Mouse (Mus musculus) liver, postnatal 0 days (tissue): ENCODE results near the gene Alpl. TPM values are rescaled to one million over a fixed set of nuclear protein-coding genes. Genes with fewer than 3 reads are reported as not detected.

Source experiments
- ATAC-seq: fragments of 200-750 bp; cut with Nextera tagmentation; 2 replicates; pipeline ENCODE4 v1.8.0; 2017; ENCODE audit warnings: mild to moderate bottlenecking, moderate library complexity
- DNase-seq: peaks from one replicate; pipeline ENCODE4 v3.0.0-alpha.2; 2016
- H3K27ac ChIP-seq: fragments of 300-500 bp; sonication (generic); 2 replicates; pipeline ENCODE4 v1.5.1; 2014; ENCODE audit warnings: antibody characterized with exemption, moderate library complexity, mild to moderate bottlenecking, low read depth
- H3K27me3 ChIP-seq: fragments of 300-500 bp; sonication (generic); 2 replicates; pipeline ENCODE4 v1.6.1; 2014; ENCODE audit warnings: low read length, control low read depth, mixed read lengths; ENCODE audit not compliant: insufficient read depth
- H3K36me3 ChIP-seq: fragments of 300-500 bp; sonication (generic); replicated peaks from 2 replicates; pipeline ENCODE4 v1.6.1; 2014; ENCODE audit warnings: mild to moderate bottlenecking, control low read depth, low read length, moderate library complexity, mixed read lengths; ENCODE audit not compliant: insufficient read depth
- H3K4me1 ChIP-seq: fragments of 300-500 bp; sonication (generic); 2 replicates; pipeline ENCODE4 v1.6.1; 2014; ENCODE audit warnings: antibody characterized with exemption, mild to moderate bottlenecking, control low read depth; ENCODE audit not compliant: insufficient read depth
- H3K4me2 ChIP-seq: fragments of 300-500 bp; sonication (generic); 2 replicates; pipeline ENCODE4 v1.6.1; 2014; ENCODE audit warnings: low read depth, mild to moderate bottlenecking, low read length, moderate library complexity, mixed read lengths
- H3K4me3 ChIP-seq: fragments of 300-500 bp; sonication (generic); 2 replicates; pipeline ENCODE4 v1.5.1; 2014; ENCODE audit warnings: low read depth, low read length
- H3K9ac ChIP-seq: fragments of 300-500 bp; sonication (generic); replicated peaks from 2 replicates; pipeline ENCODE4 v1.6.1; 2014; ENCODE audit warnings: mild to moderate bottlenecking, moderate library complexity
- H3K9me3 ChIP-seq: fragments of 300-500 bp; sonication (generic); 2 replicates; pipeline ENCODE4 v1.6.1; 2016; ENCODE audit warnings: mild to moderate bottlenecking, control low read depth, low read length, mixed read lengths
- CTCF ChIP-seq: sonication (generic); IDR thresholded peaks from 2 replicates; pipeline ENCODE4 v1.5.1; 2016; ENCODE audit warnings: antibody characterized with exemption, low read depth
- EP300 ChIP-seq: IDR thresholded peaks from 2 replicates; pipeline ENCODE4 v1.6.1; 2016; ENCODE audit warnings: antibody characterized with exemption, low read depth, mild to moderate bottlenecking
- WGBS: fragments of 180-500 bp; shearing (Covaris S2); extraction: QIAGEN DNeasy Blood & Tissue Kit; methylation state at CpG from one replicate; pipeline ENCODE4 v1.1.7; 2014; ENCODE audit not compliant: insufficient replicate concordance; 5-methylcytosine and 5-hydroxymethylcytosine counted together
- polyA plus RNA-seq: library from polyadenylated mRNA; unstranded; fragments of >200 nt; fragmentation: Nextera tagmentation; extraction: Ambion mirVana; gene quantifications from 2 replicates; pipeline ENCODE4 v1.2.1, GENCODE M21; 2015

Gene Alpl
- polyA plus RNA-seq, 1 experiment from 2014 or later = 18.7 TPM

DNA sequence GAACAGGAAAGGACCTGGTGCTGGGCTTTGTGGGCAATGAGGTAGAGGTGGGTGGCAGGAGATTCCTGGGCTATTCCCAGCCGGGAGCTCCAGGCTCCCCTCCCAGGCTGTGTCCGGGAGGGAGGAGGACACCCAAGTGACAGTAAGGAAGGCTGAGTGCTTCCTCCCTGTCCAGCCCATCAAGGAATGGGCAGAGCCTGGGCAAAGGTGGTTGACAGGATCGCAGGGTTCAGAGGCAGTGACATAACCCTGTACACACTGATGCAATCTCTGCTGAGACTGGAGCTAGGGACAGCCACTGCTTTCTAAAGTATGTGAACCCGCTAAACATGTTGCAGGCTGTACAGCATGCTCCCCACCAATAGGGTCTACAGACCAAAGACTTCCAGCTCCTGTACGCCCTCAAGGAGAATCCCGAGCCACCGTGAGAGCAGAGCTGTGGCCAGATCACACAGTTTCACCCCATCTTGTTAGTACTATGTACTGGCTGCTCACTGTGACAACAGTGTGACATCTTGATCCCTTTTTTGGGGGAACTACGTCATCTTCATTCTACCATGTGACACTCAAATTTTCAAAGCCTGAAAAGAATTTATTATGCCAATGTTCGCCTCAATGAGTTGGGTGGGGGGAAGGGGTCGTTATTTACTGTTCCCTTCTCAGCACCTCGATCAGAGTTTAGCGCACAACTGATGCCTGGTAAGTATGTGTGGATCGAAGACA, 1.8 kb downstream of the Alpl start:
- H3K36me3 ChIP-seq = no peaks in the 10 kb centered on the region
- H3K27ac ChIP-seq = peak overlapping the region; percentile 76
- TF ChIP-seq EP300 = peak; percentile 41; the same call in 1 of the 2 replicates
- TF ChIP-seq CTCF = no peak
- peak; percentile 88 for ATAC-seq
- peaks cover 8% of the 10 kb centered on the region; the same call in 1 of the 2 replicates for H3K4me1 ChIP-seq
- H3K9ac ChIP-seq = peak overlapping the region; percentile 51
- no peak overlapping the region; the same call in 1 of the 2 replicates for H3K4me3 ChIP-seq
- H3K27me3 ChIP-seq = peaks cover 22% of the 10 kb centered on the region
- no peaks in the 10 kb centered on the region for H3K9me3 ChIP-seq
- WGBS = 68% methylated on average over 13 of the region's 13 CpGs
- DNase-seq = peak; percentile 51
- H3K4me2 ChIP-seq = peak overlapping the region; percentile 54

DNA sequence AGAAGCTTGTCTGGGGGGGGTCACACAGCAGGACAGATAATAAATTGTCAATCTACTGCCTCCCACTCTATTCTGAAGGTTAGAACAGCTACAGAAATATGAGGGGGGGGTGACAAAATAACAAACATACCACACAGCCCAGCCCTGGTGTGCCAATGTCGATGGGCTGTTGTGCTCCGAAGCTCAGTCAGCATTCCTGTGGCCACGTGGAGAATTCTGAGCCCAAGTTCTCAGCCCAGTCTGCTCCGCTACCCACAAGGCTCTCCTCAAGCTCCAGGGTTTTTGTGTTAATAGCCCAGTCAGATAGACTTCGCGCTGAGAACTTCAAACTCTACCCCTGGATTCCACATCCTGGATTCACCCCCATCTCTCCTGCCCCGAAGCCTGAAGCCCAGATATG, 2.6 kb downstream of the Alpl start:
- Histone ChIP-seq H3K36me3 (no peaks in the 10 kb centered on the region), H3K4me2 (peak overlapping the region; percentile 54), H3K4me1 (peaks cover 8% of the 10 kb centered on the region; the same call in 1 of the 2 replicates), H3K9ac (peak overlapping the region; percentile 51; the same call in 1 of the 2 replicates), H3K4me3 (no peak overlapping the region; the same call in 1 of the 2 replicates), H3K9me3 (no peaks in the 10 kb centered on the region), H3K27me3 (peaks cover 22% of the 10 kb centered on the region), H3K27ac (peak overlapping the region; percentile 76)
- 76% methylated on average over 7 of the region's 7 CpGs for WGBS
- ATAC-seq (peak; percentile 1; the same call in 1 of the 2 replicates), DNase-seq (no peak)
- TF ChIP-seq EP300 = no peak
- TF ChIP-seq CTCF = no peak

DNA sequence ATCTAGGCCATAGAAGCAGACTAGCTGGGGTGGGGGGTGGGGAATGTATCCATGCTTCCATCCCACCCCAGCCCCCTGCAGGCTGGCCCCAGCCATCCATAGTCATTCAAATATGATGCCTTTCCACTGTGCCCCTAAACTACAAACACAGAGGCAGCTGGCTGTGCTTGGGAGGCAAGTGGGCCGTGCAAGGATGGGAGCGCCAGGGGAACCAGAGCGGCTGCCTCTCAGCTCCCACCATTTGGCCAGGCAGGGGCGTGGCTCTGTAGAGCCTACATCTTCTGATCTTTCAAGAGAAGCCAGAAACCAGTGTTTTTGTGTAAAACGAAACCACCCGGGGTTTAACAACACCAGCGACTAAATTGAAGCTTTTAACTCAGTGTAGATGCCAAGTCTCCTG, 4.7 kb downstream of the Alpl start:
- Histone ChIP-seq H3K4me1 (peaks cover 8% of the 10 kb centered on the region; the same call in 1 of the 2 replicates), H3K9ac (no peak overlapping the region), H3K36me3 (no peaks in the 10 kb centered on the region), H3K27me3 (peaks cover 8% of the 10 kb centered on the region), H3K9me3 (no peaks in the 10 kb centered on the region), H3K27ac (no peak overlapping the region), H3K4me2 (no peak overlapping the region), H3K4me3 (no peak overlapping the region)
- no peak for TF ChIP-seq EP300
- no peak for TF ChIP-seq CTCF
- DNase-seq = no peak
- 39% methylated on average over 7 of the region's 7 CpGs for WGBS
- no peak for ATAC-seq

DNA sequence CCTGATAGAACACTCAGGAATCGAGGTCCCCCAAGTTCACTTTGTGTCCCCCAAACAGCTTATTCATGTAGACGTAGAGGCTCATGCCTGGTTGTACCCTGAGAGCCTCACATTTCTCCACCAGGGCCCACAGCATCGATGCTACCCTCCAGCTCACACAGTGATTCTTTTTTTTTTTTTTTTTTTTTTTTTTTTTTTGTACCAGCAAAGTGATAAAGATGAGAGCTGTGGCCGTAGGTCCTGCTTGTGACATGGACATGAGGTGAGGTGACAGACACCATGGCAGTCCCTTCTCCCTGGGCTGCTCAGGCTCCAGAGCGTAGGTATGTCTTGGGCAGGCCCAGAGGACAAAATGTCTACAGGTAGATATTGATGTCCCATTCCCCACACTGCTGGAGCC, 5.2 kb downstream of the Alpl start:
- peaks cover 6% of the 10 kb centered on the region for H3K27me3 ChIP-seq
- WGBS = 75% methylated on average over 5 of the region's 5 CpGs

DNA sequence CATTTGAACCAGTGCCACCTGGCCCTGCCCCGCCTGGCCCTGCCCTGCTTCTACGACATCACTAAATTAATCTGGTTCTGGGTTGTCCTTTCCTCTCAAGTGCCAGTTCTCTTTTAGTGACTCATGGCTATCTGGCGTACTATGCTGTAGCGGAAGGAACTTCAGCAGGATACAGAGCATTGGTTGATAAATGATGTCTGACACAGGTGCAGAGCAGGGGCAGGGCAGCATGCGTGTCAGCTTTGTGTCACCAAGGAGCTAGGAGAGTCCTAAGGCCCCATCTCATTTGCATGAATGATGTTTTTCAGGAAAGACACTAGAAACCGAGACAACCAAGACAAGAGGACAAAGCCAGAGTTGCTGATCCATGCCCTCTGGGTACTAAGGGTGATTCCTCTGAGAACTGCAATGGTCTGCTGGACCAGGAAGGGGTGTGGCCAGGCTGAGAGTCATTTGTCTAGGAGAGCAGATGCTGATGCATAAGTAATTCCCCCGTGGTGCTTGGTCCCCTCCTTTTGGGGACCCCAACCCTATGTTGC, 7.6 kb downstream of the Alpl start:
- H3K4me2 ChIP-seq = no peak overlapping the region
- WGBS = 64% methylated on average over 7 of the region's 7 CpGs
- no peaks in the 10 kb centered on the region for H3K9me3 ChIP-seq
- H3K4me3 ChIP-seq = no peak overlapping the region
- peak overlapping the region; percentile 58 for H3K27ac ChIP-seq
- H3K9ac ChIP-seq = no peak overlapping the region
- H3K36me3 ChIP-seq = no peaks in the 10 kb centered on the region
- no peaks in the 10 kb centered on the region for H3K27me3 ChIP-seq
- peaks cover 8% of the 10 kb centered on the region for H3K4me1 ChIP-seq
- ATAC-seq (peak; percentile 68), DNase-seq (no peak)
- no peak for TF ChIP-seq CTCF
- TF ChIP-seq EP300 = no peak; the same call in 1 of the 2 replicates

More for the DNA sequence above, 5.2 kb downstream of the Alpl start:
- Histone ChIP-seq H3K9ac (no peak overlapping the region), H3K27ac (0 out of 2 replicates have a peak overlapping the region, but pooled peaks have one; percentile 11), H3K4me3 (no peak overlapping the region), H3K4me2 (no peak overlapping the region), H3K9me3 (no peaks in the 10 kb centered on the region), H3K36me3 (no peaks in the 10 kb centered on the region), H3K4me1 (peaks cover 8% of the 10 kb centered on the region; the same call in 1 of the 2 replicates)
- TF ChIP-seq EP300 (no peak), CTCF (no peak)
- ATAC-seq (no peak), DNase-seq (no peak)

DNA sequence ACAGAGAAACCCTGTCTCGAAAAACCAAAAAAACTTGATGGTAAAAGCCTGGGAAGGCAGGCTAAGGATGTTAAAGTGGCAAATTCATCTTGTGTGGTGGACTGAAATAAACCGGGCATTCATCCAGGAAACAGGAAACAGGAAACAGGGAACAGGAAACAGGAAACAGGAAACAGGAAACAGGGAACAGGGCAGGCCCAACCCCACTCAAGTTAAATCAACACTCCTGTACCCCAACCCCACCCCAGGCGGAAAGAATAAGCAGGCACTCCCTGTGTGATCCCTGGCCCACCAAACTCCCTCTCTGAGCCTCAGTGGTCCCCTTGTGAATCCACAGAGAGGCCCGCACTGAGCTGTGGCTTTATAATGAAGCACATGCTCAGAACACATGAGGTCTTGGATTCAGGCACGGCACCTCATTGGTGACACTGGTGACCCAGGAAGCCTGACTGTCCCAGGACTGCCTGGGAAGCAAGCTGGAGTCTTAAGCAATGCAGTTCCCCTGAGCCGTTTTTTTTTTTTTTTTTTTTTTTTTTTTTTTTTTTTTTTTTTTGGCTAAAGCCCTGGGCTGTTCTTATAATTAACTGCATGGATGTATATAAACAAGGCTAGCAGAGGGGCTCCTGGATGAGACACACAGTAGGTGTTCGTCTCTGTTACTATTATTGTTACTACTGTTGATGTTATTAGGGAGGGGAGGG, 8.4 kb downstream of the Alpl start:
- peaks cover 11% of the 10 kb centered on the region for H3K4me1 ChIP-seq
- H3K36me3 ChIP-seq = no peaks in the 10 kb centered on the region
- H3K9ac ChIP-seq = no peak overlapping the region
- no peak for TF ChIP-seq CTCF
- TF ChIP-seq EP300 = no peak
- H3K4me3 ChIP-seq = no peak overlapping the region
- DNase-seq (no peak), ATAC-seq (no peak)
- H3K4me2 ChIP-seq = no peak overlapping the region
- no peaks in the 10 kb centered on the region for H3K9me3 ChIP-seq
- H3K27ac ChIP-seq = peak overlapping the region; percentile 58; the same call in 1 of the 2 replicates
- 61% methylated on average over 7 of the region's 7 CpGs for WGBS
- no peaks in the 10 kb centered on the region for H3K27me3 ChIP-seq
